Comparison of ENCODE assay signal across 28 mouse cellular contexts in genomic region chr14:72806598-72806997, GRCm38 (mm10).
"Had no signal": no experiment of that assay in that cellular context is flagged by ENCODE, and none has a peak within 500 bp of the region (broad histone marks: within the 10 kb centered on the region; RNA-seq: fewer than 3 reads in every experiment).

No protein-coding gene starts in this region.

- H3K27ac ChIP-seq: embryonic facial prominence, embryonic 10.5 days; embryonic facial prominence, embryonic 12.5 days; embryonic facial prominence, embryonic 13.5 days; embryonic facial prominence, embryonic 15.5 days; forebrain, embryonic 10.5 days; forebrain, embryonic 12.5 days; forebrain, embryonic 13.5 days; gastrocnemius, adult 2 months; heart, adult 2 months; heart, embryonic 10.5 days had no signal

- H3K9me3 ChIP-seq: embryonic facial prominence, embryonic 10.5 days; embryonic facial prominence, embryonic 12.5 days; embryonic facial prominence, embryonic 13.5 days; embryonic facial prominence, embryonic 15.5 days; forebrain, embryonic 10.5 days; forebrain, embryonic 12.5 days; forebrain, embryonic 13.5 days; heart, embryonic 10.5 days had no signal

- H3K4me3 ChIP-seq: embryonic facial prominence, embryonic 10.5 days; embryonic facial prominence, embryonic 12.5 days; embryonic facial prominence, embryonic 13.5 days; embryonic facial prominence, embryonic 15.5 days; erythroblast, embryonic 14.5 days; forebrain, embryonic 10.5 days; forebrain, embryonic 12.5 days; forebrain, embryonic 13.5 days; gastrocnemius, adult 2 months; heart, adult 2 months; heart, embryonic 10.5 days had no signal

- H3K9ac ChIP-seq: embryonic facial prominence, embryonic 12.5 days; embryonic facial prominence, embryonic 13.5 days; embryonic facial prominence, embryonic 15.5 days; forebrain, embryonic 12.5 days; forebrain, embryonic 13.5 days; forebrain, postnatal 0 days had no signal

- H3K36me3 ChIP-seq: embryonic facial prominence, embryonic 10.5 days; embryonic facial prominence, embryonic 12.5 days; embryonic facial prominence, embryonic 13.5 days; embryonic facial prominence, embryonic 15.5 days; forebrain, embryonic 10.5 days; forebrain, embryonic 12.5 days; heart, embryonic 10.5 days had no signal

- DNase-seq: cerebellum, adult 8-10 months; cerebellum, adult 9-10 months; cerebellum, adult 9-11 months; cerebellum, postnatal 10 days; cerebellum, postnatal 14 days; cerebellum, postnatal 25 days; cerebellum, postnatal 36 days; embryo, embryonic 11 days; forebrain, postnatal 0 days; gastrocnemius, adult 2 months; gastrocnemius, postnatal 10 days; gastrocnemius, postnatal 14 days; gastrocnemius, postnatal 25 days; gastrocnemius, postnatal 36 days; heart, adult 11 months; heart, adult 18-20 months; heart, adult 2 months had no signal

- H3K4me2 ChIP-seq: embryonic facial prominence, embryonic 12.5 days; embryonic facial prominence, embryonic 13.5 days; embryonic facial prominence, embryonic 15.5 days; forebrain, embryonic 12.5 days; forebrain, embryonic 13.5 days had no signal

- H3K4me1 ChIP-seq: embryonic facial prominence, embryonic 10.5 days; embryonic facial prominence, embryonic 12.5 days; embryonic facial prominence, embryonic 13.5 days; embryonic facial prominence, embryonic 15.5 days; forebrain, embryonic 10.5 days; forebrain, embryonic 12.5 days; forebrain, embryonic 13.5 days; heart, embryonic 10.5 days had no signal

- H3K27me3 ChIP-seq: embryonic facial prominence, embryonic 12.5 days; embryonic facial prominence, embryonic 13.5 days; embryonic facial prominence, embryonic 15.5 days; forebrain, embryonic 12.5 days; forebrain, embryonic 13.5 days had no signal

- ATAC-seq: forebrain, embryonic 13.5 days; forebrain, embryonic 14.5 days; forebrain, embryonic 16.5 days; forebrain, postnatal 0 days had no signal
